Mouse (Mus musculus) ovary, postnatal 36 days (tissue): Measurements from ENCODE around the gene Coq10b.
"Not testable (repeated sequence)": the region's sequence is repeated elsewhere in the genome, so short reads cannot be mapped to it uniquely, and the experiment has no call there.

Experiments used
- DNase-seq: peaks from one replicate; pipeline ENCODE4 v3.0.0; 2022; ENCODE audit warnings: low spot score, mixed read lengths

Coq10b gene

DNA sequence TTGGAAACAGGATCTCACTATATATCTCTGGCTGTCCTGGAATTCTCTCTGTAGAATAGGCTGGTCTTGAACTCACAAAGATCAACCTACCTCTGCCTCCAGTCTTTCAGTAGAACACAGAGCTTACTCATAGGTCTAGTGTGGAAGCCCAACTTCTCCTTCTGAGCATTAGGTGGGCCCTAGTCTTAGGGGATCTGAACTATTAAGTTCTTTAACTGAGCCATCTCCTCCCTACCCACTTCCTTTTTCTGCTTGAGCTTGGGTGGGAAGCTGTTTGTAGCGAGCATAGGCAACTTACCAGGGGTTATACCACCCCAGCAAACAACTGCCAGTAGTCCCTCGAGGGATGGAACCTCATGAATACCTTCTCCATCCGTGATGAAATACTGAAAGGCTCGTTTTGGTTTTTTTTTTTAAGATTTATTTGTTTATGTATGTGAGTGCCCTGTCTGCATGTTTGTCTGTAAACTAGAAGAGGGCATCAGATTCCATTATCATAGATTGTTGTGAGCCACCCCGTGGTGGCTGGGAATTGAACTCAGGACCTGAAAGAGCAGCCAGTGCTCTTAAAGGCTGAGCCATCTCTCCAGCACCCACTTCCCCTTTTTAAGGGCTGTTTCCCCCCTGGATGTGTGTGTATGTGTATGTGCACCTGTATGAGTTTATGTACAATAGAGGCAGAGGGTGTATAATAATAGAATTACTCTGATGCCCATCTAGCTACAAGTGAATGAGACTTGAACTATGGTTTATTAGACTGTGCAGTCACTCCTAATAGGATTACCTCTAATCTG, 2.9 kb downstream of the Coq10b start:
- no peak for DNase-seq

DNA sequence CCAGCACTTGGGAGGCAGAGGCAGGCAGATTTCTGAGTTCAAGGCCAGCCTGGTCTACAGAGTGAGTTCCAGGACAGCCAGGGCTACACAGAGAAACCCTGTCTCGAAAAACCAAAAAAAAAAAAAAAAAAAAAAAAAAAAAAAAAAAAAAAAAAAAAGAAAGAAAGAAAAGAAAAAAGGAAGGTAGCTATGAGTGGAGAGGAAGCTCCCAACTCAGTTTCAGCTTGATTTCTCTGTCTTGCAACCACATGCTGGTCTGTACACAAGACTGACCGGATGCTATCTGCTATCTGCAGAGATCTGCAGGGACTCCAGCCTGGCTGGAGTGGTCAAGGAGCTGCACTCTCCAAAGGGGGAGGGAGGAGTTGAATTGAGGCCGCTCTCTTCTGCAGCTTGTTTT, 5.8 kb downstream of the Coq10b start:
- not testable (repeated sequence) for DNase-seq

DNA sequence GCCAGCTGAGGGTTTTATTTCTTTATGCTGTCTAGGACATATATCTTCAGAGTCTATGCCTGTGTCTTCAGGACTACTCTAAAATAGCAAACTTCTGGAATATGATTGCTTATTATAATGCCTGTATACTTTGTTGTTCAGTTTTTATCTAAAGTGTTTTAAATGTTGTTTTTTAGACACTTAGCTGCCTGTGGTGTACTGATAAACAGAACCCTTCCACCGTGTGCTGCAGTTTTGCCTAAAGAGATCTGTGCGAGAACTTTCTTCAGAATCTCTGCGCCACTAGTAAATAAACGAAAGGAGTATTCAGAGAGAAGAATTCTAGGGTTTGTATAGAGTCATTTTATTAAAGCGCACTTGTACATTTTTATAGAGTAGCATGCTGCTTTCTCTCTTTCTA, 8.5 kb downstream of the Coq10b start:
- DNase-seq: no peak

DNA sequence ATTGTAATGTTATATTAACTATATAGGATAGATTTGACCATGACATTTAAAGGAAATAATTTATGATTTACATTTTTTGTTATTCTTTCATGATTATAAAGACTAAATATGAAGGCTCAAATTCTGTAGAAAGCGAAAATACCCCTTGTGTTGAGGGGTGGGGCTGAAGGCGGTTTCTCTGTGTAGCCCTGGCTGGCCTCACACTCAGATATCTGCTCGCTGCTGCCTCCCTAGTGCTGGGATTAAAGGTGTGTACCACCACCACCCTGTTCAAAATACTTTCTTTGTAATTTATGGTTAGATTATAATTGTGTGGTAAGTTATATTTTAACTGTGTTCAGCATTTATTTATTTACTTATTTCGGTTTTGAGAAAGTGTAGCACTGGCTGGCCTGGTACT, 9.2 kb downstream of the Coq10b start:
- no peak for DNase-seq

DNA sequence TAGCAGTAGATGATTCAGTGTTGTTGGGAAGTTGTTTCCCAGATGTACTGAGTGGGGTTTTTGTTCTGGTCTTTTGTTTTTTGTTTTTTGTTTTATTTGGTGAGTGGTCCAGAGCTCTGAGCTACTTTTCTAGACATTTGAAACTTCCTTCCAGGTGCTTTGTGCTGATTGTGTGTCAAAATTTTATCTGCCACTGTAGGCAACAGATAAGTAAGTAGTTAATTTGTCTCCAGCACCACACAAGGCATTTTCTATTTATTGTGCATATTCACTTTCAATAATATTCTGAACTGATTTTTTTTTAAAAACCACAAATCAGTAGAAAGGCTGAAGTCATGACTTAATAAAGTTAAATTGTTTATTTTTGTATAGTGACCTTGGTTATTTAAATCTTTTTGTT, 19.8 kb downstream of the Coq10b start:
- DNase-seq: not testable (repeated sequence)

DNA sequence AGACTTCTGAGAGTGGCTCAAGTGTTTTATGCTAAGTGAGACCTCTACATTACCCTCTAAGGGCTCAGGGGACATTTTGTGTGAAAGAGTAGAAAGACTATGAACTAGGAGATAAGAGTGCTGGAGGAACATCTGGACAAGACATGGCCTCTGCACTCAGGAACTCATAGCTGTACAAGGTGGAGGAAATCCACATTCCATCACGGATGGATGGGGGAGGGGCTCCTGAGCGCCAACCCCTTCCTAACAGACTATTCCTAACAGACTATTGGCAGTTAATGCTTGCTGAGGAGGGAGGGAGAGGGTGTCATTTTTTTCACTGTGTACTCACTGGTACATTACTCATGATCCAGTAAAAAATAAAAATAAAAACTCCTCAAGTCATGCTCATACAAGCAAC, 22.2 kb downstream of the Coq10b start:
- no peak for DNase-seq

DNA sequence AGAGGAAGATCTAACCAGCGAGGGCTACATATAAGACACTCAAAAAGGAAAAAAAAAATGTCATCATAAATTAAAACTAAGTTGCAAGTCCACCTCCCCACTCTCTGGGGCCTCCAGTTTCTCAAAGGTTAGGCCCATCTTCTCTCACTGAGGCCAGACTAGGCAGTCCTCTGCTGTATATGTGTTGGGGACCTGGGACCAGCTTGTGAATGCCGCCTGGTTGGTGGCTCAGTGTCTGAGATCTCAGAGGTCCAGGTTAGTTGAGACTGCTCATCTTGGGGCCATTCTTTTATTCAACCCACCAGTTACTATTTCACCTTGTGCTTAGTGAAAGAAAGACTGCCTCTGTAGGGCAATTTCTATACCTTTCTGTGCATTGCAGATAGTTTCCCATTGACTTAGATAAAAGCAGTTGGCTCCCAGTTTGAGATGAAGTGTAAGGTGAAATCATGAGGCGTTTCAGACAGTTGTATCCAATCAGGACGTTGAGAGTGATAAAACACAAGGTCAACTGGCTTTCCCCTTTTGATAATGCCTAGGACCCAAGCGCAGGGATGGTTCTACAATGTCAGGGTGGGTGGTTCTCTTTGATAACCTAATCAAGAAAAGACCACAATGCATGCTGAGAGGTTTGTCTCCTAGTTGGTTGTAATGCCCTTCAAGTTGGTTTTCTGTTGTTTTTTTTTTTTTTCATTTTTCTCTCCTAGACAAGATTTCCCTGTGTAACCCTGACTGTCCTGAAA, 23.3 kb downstream of the Coq10b start:
- no peak for DNase-seq

DNA sequence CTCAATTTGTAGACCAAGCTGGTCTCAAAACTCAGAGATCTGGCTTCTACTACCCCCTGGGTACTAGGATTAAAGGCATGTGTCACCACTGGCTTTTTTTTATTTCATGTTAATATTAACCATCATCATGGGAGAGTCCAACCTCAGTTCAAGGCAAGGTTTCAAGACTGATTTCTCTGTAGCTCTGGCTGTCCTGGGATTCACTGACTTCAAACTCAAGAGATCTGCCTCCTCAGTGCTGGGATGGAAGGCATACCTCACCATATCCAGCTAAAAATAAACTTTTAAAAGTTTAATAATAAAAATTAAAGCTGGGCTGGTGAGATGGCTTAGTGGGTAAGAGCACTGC, 23.8 kb downstream of the Coq10b start:
- DNase-seq: no peak

DNA sequence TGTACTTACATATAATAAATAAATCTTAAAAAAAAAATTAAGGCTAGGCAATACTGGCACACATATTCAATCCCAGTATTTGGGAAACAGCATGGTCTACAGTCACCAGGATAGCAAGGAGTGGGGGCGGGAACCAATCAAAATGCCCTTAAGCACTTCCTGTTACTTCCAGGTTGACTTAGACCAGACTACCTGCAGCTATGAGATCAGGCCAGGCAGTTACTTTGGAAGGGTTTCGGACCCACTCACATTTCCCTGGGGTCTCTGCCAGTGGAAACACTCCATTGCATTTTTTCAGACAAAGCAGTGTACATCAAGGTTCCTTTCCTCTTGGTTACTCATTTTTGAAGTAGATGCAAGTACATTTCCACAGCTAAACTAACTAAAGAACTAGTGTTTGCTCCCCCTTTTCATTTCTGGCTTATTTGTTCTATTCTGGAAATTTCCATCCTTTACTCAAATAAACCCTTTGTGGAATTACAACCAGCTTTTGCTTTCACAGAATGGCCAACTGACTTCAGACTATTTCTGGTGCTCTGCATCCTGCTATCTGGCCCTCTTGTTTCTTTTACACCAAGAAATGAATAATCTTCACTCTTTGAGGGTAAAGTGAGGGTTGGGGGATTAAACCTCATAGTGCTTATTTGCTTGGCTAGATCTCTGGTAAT, 24.4 kb downstream of the Coq10b start:
- no peak for DNase-seq

DNA sequence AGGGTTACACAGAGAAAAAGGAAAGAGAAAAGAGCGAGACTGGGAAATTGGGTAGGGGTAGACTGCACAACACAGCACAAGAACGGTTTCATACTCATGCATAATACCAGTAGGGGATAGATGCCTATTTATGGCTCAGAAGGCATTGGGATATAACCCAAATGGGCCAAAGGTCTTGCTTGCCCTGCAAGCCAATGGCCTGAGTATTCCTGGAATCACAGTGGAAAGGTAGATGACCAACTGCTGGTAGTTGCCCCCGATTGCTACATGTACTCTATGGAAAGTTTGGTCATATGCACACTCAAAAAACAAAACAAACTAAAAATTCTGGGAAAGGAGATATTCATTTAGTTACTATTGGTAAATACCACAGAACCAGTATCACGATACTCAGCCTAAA, 27.1 kb downstream of the Coq10b start:
- DNase-seq: no peak

DNA sequence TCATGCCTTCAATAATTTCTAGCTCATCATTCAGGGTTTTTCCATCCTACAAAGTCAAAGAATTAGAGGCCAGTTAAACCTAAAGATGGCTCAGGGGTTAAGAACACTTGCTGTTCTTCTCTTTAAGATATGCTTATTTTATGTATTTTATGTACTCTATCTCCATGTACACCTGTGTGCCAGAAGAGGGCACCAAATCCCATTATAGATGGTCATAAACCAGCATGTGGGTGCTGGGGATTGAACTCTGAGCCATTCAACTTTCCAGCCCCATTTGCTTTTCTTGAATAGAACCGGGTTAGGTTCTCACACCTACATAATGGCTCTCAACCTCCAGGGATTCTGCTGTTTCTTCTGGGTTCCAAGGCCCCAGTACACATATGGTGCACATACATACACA, 29.5 kb downstream of the Coq10b start:
- DNase-seq: no peak

DNA sequence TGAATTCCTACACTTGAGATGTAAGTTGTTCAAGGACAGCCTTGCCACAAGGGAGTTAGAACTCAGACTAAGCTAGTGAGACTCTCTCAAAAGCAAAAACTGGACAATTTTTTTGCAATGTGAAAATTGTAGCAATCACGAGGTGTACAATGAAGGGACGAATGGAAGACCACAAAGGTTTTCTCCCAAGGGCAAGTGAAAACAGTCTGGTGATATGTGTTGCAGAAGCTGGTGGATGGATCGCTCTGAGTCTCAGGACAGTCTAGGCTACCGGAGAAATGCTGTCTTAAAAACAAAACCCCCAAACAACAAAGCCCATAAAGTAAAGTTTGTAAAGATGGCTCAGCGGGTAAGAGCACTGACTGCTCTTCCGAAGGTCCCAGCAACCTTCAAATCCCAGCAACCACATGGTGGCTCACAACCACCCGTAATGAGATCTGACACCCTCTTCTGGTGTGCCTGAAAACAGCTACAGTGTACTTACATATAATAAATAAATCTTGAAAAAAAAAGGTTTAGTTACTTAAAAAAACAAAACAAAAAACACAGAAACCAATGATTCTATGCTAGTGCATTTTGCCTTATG, 33.3 kb downstream of the Coq10b start:
- DNase-seq: no peak

DNA sequence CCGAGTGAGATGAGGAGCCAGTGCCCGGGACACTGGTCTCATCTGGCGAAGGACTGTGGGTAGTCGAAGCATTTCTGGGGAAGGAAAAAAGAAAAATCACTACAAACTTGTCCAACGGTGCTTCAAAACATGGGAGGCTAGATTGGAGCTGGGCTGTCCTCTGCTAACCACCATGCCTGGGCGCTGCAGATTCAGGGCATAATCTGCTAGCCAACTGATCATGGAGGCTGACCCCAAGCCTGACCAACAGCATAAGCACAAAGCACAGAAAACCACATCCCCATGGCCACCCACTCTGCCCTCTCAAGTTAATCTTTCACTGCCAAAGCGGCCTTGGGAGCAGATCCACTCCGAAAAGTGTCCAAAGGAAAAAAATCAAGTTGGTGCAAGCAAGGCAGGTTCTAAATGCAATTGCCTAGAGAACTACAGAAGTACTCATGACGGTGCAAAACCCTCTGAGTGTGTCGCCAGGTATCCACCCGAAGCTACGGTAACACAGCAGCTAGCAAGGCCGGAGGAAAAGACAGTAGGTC, 34.4 kb downstream of the Coq10b start:
- no peak for DNase-seq

DNA sequence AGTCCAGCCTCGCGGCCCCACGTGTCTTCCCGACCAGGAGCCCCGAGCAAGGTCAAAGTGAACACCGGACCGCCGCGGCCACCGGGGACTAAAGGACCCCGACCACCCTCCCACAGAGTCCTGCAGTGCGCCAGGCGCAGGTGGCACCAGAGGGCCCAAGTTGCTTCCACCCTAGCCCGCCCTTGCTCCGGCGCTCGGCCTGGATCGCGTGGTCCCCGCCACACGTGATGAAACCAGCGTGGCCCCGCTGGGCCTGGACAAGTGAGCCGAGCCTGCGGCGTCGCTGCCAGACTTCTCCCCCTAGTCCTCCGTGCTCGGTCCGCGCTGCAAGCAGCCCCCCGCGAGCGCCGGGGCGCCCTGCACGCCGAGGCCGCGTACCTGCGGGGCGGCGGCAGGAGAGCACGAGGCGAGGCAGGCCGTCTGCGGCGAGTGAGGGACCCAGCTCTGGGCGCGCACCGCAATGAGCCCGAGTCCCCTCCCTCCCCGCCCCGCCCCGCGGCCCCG, 34.9 kb downstream of the Coq10b start:
- no peak for DNase-seq

DNA sequence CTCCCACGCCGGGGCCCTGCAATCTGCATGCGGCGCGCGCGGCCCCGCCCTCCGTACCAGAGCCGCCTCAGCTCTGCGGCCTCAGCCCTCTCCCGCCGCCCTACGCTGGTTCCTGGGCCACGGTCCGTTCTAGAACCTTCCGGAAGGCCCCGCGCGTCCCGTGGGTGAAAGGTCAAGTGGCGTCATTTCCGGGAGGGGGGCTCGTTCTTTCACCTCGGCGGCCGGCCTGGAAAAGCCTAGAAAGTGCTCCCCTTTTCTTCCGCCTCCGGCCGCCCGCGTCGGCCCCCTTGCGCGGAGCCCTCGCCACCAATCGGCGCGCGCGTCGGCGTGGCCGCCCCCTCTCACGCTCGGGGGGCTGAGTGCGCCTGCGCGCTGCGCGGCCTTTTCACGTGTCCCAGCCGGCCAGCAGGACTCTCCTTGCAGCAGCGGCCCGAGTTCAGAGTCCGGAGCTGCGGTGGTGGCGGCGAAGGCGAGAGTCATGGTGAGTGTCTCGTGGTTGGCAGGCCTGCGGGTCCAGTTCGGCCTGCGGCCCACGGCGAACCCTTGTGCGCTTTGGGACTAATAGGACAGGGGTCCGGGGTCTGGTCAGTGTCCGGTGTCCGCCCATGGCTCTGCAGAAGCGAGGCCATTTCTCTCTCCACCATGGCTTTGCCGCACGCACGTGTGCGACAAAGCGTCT, 35.5 kb downstream of the Coq10b start, which contains the start of the genes Hspe1 and Hspd1:
TSS of gene Hspe1 (plus strand) at position 201 of the 679 bp plus-strand sequence.
TSS of gene Hspd1 (minus strand) at position 312 of the 679 bp plus-strand sequence.
- peak; percentile 99 for DNase-seq

DNA sequence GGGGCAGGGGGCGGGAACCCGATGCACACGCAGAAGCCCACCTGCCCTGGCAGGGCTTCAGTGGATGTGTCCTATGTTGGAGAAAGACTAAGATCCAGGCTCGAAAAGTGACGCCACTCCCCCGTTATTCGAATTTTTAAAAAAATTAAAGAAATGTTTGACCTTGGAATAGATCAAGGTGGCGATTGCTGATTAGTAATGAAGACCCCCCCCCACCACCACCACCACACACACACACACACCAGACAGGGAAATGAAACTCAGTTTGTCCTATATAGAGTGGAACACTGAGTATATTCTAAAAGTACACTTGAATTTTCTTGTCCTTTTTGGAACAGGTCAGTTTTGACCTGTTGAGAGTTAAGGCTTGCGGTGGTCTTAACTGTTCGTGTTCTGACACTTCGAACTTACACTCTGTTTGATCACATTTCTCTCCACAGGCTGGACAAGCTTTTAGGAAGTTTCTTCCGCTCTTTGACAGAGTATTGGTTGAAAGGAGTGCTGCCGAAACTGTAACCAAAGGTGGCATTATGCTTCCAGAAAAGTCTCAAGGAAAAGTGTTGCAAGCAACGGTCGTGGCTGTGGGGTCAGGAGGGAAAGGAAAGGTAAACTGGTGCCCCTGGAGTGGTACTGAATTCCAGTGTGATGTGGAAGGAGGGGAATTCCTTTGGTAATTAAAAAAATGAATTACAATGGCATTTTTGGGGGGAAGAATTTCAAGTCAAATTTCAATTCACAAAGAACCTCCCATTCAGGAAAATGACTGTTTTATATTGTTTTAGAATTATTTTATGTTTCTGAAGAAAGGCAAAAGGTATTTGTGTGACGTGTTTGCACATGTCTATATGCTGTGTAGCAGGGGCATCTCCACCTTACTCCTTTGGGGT, 36.3 kb downstream of the Coq10b start:
- no peak for DNase-seq

DNA sequence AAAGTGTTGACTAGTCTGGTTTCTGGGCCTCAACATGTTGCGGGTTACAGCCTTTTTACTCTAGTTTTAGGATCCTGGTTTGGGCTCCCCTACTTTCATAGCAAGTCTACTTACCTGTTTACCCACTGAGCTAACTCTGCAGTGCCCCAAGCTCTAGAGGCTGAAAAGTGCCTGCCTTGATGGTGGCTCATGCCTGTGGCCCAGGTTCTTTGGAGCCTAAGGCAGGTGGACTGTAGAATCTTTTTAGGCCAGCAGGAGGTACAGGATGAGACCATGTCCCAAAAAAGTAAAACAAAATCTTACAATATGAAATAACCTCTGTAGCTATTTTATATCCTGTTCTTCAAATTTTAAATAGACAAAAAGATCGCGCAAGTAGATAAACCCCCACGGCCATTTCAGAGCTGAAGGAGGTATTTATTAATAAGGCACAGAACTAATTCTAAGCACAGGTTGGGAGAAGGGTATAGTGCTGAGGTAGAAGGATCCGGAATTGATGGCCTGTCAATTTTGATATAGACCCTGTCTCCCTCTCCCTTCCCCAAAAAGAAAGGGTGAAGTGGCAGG, 37.0 kb downstream of the Coq10b start:
- DNase-seq: no peak

DNA sequence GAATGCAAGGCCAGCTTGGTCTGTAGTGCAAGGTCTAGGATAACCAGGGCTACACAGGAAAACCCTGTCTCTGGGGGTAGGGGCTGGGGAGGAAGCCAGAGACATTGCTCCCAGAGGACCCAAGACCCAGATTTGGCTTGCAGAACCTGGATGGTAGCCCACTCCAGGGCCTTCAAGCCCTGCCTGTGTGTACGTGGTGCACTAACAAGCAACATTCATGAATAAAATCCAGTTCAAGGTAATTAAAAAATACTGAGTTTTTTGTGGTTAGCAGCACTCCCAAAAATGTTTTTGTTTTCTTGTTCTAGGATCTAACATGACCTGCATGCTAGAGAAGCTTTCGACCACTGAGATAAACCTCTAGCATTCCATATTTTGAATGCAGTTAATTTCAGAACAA, 39.5 kb downstream of the Coq10b start:
- DNase-seq: peak; percentile 10

DNA sequence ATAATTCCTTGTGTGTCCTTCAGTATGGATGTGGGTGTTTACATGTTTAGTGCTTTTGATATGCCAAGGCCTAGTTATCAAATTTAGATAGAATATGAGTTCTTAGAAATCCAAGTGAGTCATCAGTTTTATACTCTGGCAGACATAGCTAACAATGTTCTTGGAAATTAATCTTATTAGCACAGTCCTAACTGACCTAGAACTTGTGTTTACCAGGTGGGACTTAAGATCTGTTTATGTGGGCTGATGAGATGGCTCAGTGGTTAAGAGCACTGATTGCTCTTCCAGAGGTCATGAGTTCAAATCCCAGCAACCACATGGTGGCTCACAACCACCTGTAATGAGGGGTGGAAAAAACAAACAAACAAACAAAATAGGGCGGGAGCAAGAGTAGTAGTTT, 39.9 kb downstream of the Coq10b start:
- no peak for DNase-seq

DNA sequence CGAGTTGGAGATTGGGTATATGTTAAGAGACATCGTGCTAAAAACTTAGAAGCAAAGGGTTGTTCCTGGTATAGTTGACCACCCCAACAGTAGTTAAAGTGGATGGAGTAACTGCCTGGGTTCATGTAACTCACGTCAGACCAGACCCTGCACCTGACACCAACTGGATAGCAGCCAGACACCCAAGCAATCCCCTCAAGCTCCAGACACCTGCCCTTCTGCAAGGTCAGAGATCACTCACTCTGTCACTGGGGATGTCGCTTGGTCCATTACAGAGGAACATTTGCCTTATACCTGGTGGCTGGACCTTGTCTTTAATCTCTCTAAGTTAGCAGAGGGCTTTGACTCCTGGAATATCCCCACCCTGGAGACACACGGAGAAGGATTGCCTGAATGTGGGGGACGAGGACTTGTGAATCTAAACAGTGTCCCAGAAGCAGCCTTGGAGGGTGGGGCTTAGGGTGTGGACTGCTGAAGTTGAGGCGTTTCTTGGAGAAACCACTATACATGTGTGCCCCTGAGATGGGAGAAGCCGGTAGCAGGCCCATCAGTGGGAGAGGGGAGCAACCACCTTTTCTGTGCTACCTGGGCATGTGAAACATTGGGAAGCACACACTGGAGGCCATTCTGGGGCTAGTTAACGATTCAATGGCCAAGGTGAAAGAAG, 54.5 kb downstream of the Coq10b start:
- DNase-seq: no peak
